Mouse (Mus musculus) bone marrow macrophage, adult 2 months (primary cell): ENCODE results near the gene Zfp771. TPM values are rescaled to one million over a fixed set of nuclear protein-coding genes. Genes with fewer than 3 reads are reported as not detected.

Experiments
- H3K27ac ChIP-seq: 2 replicates; pipeline ENCODE4 v1.5.1; 2012; ENCODE audit warnings: low read depth, low read length; ENCODE audit not compliant: insufficient read depth
- H3K4me1 ChIP-seq: 2 replicates; pipeline ENCODE4 v1.6.1; 2012; ENCODE audit warnings: low read length; ENCODE audit not compliant: control insufficient read depth, insufficient read depth
- H3K4me3 ChIP-seq: 2 replicates; pipeline ENCODE4 v1.5.1; 2012; ENCODE audit warnings: mild to moderate bottlenecking, low read length, moderate library complexity; ENCODE audit not compliant: insufficient read depth
- CTCF ChIP-seq: IDR thresholded peaks from 2 replicates; pipeline ENCODE4 v1.5.1; 2012; ENCODE audit warnings: low read depth, mild to moderate bottlenecking, low read length, moderate library complexity
- POLR2A ChIP-seq: IDR thresholded peaks from 2 replicates; pipeline ENCODE4 v1.6.1; 2012; ENCODE audit warnings: mild to moderate bottlenecking, low read depth, low read length, borderline replicate concordance
- polyA plus RNA-seq: library from polyadenylated mRNA; stranded (reverse); fragments of >200 nt; gene quantifications from 2 replicates; pipeline ENCODE4 v1.2.4, GENCODE M21; 2012; ENCODE audit not compliant: missing spikeins, insufficient read depth, insufficient read length

Gene Zfp771
- polyA plus RNA-seq, 1 experiment, result 10.9 TPM

DNA sequence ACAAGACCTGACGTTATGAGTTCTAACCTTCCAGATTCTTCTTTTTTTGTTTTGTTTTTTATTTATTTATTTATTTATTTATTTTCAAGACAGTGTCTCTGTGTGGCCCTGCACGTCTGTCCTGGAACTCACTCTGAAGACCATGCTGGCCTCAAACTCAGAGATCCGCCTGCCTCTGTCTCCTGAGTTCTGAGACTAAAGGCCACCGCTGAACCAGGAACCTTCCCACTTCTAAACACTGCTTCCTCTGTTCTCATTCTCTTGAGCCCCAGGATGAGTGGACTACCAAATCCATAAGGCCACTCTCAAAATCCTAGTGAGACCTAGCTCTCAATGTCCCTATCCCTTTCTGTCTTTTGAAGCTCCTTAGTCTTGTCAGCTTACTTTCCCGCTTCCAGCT lies 34.2 kb upstream of the Zfp771 start:
- TF ChIP-seq POLR2A (no peak), CTCF (no peak)
- Histone ChIP-seq H3K4me1 (peaks cover 13% of the 10 kb centered on the region), H3K27ac (no peak overlapping the region), H3K4me3 (no peak overlapping the region)

DNA sequence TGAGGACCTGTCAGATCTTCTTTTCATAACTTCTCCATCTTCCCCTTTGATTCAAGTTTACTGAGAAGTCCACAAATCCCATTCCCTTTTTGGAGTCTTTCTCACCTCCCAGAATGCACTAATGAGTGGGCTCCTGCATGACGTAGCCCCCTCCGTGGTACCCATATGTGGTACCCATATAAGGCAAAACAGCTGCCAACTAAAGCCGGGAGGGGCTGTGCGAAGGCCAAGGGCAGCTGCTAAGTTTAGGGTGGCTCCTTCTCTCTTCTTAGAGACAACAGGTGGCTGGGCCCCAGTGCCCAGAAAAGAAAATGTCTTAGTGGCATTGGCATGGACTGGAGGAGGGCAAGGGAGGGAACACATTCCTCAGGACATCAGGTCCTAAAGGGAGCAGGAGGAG lies 33.8 kb upstream of the Zfp771 start:
- no peak overlapping the region for H3K4me3 ChIP-seq
- no peak overlapping the region for H3K27ac ChIP-seq
- TF ChIP-seq POLR2A, result no peak
- TF ChIP-seq CTCF, result no peak

DNA sequence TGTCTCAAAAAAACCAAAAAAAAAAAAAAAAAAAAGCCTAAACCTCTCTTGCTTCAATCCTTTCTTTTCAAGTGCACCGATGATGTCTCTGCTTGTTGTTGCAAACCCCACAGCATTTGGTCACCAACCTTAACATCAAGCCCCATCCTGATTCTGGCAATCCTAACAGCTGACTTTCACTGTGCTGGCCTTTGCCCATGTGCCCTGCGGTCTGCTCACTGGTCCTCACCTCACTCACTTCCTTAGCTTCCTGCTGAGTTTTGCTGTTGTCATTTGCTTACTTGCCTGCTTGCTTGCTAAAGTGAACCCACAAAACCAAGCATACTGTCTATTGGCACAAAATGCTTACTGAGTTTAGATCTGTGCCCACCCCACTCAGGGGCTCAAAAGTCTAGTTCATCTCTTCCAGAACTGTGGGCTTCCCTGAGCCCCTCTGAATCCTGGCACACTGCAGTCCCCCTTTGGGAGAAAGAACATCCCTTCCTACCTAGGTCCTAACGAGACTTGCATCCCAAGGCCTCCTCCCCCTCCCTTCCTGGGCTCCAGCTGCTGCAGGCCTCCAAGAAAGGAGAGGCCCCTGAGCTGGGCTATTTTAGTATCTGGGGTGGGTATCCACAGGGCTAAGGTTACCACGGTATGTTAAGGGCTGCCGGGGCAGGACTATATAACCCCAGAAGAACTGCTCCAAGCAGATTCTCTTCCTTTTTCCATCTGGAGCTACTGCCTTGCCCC lies 32.9 kb upstream of the Zfp771 start:
- no peak overlapping the region for H3K27ac ChIP-seq
- no peak overlapping the region for H3K4me3 ChIP-seq
- H3K4me1 ChIP-seq, result peaks cover 8% of the 10 kb centered on the region
- TF ChIP-seq CTCF (no peak), POLR2A (no peak)

More for the DNA sequence above, 33.8 kb upstream of the Zfp771 start:
- peaks cover 10% of the 10 kb centered on the region for H3K4me1 ChIP-seq

DNA sequence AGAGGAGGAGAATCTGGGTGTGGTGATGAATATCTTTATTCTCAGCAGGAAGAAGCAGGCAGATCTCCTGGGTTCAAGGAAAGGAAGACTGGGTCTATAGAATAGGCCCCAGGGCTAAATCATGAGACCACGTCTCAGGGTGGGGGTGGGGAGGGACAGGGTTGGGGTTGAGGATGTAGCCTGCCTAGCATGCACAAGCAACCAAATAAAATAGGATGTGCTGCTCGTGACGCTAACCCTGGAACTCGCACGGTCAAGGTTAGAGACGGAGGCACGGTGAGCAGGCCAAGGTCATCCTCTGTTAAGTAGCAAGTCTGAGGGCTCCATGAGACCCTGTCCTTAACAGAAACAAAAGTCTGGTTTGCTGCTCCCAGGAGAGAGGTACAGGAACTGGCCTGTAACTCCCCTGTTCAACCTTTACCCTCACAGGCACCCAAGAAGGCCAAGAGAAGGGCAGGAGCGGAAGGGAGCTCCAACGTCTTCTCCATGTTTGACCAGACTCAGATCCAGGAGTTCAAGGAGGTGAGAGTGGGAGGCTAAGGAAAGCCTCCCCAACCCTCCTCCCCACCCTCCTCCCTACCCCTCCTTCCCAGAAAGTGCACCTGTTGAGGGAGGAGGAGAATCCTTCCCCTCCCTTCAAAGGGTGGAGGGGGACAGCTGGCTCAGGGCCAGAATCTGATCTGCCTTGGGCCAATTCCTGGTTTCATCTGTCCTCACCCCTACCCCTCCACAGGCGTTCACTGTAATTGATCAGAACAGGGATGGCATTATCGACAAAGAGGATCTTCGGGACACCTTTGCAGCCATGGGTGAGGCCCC lies 31.4 kb upstream of the Zfp771 start:
- no peak overlapping the region for H3K27ac ChIP-seq
- H3K4me3 ChIP-seq, result no peak overlapping the region
- H3K4me1 ChIP-seq, result peaks cover 8% of the 10 kb centered on the region
- TF ChIP-seq POLR2A, result no peak
- TF ChIP-seq CTCF, result no peak

DNA sequence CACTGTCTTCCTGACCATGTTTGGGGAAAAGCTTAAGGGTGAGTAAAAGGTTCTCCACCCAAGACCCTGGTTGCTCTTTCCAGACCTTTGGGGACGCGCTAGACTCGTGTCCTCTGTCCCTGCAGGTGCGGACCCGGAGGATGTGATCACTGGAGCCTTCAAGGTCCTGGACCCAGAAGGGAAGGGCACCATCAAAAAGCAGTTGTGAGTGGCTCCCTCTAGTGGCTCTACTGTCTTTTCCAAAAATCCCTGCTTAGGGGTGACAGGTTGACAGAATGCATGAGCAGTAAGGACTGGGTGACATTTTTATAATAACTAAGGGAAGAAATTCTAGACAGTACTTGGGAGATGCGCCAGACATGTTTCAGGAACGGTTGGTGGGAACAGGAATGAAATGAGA lies 30.6 kb upstream of the Zfp771 start:
- H3K4me3 ChIP-seq, result no peak overlapping the region
- H3K4me1 ChIP-seq, result peaks cover 8% of the 10 kb centered on the region
- no peak for TF ChIP-seq POLR2A
- TF ChIP-seq CTCF, result peak; percentile 69
- no peak overlapping the region for H3K27ac ChIP-seq

DNA sequence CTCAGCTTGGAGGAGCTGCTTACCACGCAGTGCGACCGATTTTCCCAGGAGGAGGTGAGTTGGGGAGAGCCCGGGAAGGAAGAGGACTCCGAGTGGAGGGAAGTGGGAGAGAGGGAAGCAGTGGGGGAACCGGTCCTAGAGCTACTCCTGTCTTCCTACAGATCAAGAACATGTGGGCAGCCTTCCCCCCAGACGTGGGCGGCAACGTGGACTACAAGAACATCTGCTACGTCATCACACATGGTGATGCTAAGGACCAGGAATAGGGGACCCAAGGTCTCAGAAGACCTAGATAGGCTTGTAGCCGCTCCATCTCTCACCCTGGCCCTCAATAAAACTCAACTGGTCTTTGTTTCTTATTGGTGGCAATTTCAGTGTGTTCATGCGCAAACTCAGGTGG lies 30.1 kb upstream of the Zfp771 start:
- Histone ChIP-seq H3K4me3 (no peak overlapping the region), H3K27ac (no peak overlapping the region), H3K4me1 (peaks cover 8% of the 10 kb centered on the region)
- TF ChIP-seq CTCF, result no peak
- no peak for TF ChIP-seq POLR2A

DNA sequence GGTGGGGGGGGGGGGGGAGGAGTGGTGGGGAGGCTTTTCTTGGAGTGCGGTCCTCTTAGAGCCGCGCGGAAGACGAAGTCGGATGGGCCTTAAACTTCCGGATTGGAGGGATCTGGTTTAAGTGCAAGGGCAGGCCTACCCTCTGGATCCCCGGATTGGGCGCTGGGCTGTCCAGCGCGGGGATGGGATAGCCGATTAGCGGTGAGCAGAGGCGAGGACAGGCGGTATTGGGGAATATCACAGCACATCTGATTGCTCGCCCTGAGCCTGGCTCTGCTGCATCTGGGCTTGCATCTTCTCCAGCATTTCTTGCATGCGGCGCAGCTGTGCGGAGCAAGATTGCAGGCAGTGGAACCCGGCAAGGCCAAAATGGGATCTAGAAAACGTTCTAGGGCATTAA lies 29.6 kb upstream of the Zfp771 start:
- TF ChIP-seq CTCF, result no peak
- TF ChIP-seq POLR2A, result no peak
- Histone ChIP-seq H3K4me3 (no peak overlapping the region), H3K27ac (no peak overlapping the region), H3K4me1 (peaks cover 8% of the 10 kb centered on the region)

DNA sequence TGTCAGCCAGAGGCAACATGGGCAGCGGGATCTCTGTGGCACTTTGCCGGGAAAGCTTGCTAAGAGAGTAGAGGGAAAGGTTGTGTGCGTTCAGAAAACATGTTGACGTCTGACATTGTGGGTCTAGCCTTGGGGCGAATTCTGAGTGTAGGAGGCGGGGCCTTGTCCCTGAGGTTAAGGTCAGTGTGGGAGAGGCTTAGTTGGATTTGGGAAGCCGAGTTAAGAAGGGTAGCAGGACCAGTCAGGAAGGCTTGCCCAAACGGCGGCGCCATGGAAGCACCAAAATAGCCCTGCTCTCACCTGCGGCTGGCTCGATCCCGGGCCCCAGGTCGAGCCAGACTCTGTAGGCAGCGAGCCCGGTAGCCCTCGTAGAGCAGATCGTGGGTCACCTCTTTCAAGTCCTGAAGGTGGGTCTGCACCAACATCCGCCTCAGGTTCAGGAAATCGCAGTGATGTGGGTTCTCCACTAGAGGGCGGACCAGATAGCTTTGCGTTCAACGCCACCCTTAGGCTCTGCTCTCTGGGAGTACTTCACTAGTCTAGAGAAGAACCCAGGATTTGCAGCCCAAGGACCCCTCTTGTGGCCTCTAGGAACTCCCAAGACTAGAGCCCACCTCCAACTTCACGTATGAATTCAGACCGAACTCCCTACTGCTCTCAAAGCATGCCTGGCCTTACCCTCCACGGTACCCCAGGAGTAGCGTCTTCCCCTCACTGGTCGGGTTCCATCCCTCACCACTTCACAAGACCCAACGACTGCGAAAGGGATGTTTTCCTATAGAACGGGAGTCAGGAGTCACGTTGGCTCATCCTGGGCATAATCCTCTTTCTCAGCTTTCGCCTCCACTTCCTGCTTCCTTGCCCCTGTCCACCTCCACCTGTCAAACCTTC lies 28.8 kb upstream of the Zfp771 start:
- H3K4me1 ChIP-seq, result peaks cover 4% of the 10 kb centered on the region
- H3K4me3 ChIP-seq, result no peak overlapping the region
- H3K27ac ChIP-seq, result no peak overlapping the region
- peak; percentile 85 for TF ChIP-seq CTCF
- TF ChIP-seq POLR2A, result no peak

DNA sequence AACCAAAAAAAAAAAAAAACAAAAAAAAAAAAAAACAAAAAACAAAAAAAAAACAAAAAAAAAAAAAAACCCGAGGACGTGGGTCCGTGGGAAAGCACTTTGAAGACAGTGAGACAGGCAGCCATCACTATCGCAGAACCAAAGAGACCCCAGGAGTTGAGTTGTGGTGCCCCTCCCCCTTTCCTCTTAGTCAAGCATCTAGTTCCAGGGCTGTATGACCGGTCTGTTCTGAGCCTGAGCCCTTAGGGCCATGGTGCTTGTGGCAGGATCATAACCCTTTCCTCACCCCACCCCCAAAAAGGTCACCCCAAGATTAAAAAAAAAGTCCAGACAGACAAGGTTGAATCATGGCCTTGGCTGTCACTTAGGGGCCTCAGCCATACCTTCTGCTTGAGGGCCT lies 27.8 kb upstream of the Zfp771 start:
- Histone ChIP-seq H3K4me3 (no peak overlapping the region), H3K27ac (no peak overlapping the region), H3K4me1 (peaks cover 3% of the 10 kb centered on the region; the same call in 1 of the 2 replicates)
- no peak for TF ChIP-seq POLR2A
- TF ChIP-seq CTCF, result no peak
